Mouse (Mus musculus) embryonic facial prominence, embryonic 15.5 days (tissue): ENCODE results near the gene Gm10961. TPM values are rescaled to one million over a fixed set of nuclear protein-coding genes. Genes with fewer than 3 reads are reported as not detected.
"Not testable (repeated sequence)": the region's sequence is repeated elsewhere in the genome, so short reads cannot be mapped to it uniquely, and the experiment has no call there.

ENCODE experiments used
- ATAC-seq: fragments of 200-750 bp; cut with Nextera tagmentation; 2 replicates; pipeline ENCODE4 v1.8.0; 2017; ENCODE audit warnings: low read depth, moderate TSS enrichment; ENCODE audit not compliant: insufficient number of reproducible peaks, low FRiP score, low TSS enrichment
- H3K27ac ChIP-seq: fragments of 300-500 bp; sonication (generic); replicated peaks from 2 replicates; pipeline ENCODE4 v1.5.1; 2015; ENCODE audit warnings: mild to moderate bottlenecking, inconsistent platforms
- H3K27me3 ChIP-seq: fragments of 300-500 bp; sonication (generic); 2 replicates; pipeline ENCODE4 v1.6.1; 2015; ENCODE audit warnings: inconsistent platforms
- H3K36me3 ChIP-seq: fragments of 300-500 bp; sonication (generic); 2 replicates; pipeline ENCODE4 v1.6.1; 2015; ENCODE audit warnings: mild to moderate bottlenecking, inconsistent platforms
- H3K4me1 ChIP-seq: fragments of 300-500 bp; sonication (generic); 2 replicates; pipeline ENCODE4 v1.6.1; 2015; ENCODE audit warnings: inconsistent platforms
- H3K4me2 ChIP-seq: fragments of 300-500 bp; sonication (generic); replicated peaks from 2 replicates; pipeline ENCODE4 v1.6.1; 2015; ENCODE audit warnings: mild to moderate bottlenecking, inconsistent platforms
- H3K4me3 ChIP-seq: fragments of 300-500 bp; sonication (generic); replicated peaks from 2 replicates; pipeline ENCODE4 v1.5.1; 2015; ENCODE audit warnings: mild to moderate bottlenecking, inconsistent platforms
- H3K9ac ChIP-seq: fragments of 300-500 bp; sonication (generic); 2 replicates; pipeline ENCODE4 v1.6.1; 2015; ENCODE audit warnings: inconsistent platforms
- H3K9me3 ChIP-seq: fragments of 300-500 bp; sonication (generic); replicated peaks from 2 replicates; pipeline ENCODE4 v1.6.1; 2016; ENCODE audit warnings: inconsistent platforms
- WGBS: fragments of 180-500 bp; shearing (Covaris S2); methylation state at CpG from one replicate; pipeline ENCODE4 v1.1.7; 2015; 5-methylcytosine and 5-hydroxymethylcytosine counted together
- polyA plus RNA-seq: library from polyadenylated mRNA; unstranded; fragments of >200 nt; fragmentation: Nextera tagmentation; extraction: Ambion mirVana; gene quantifications from 2 replicates; pipeline ENCODE4 v1.2.1, GENCODE M21; 2015

Gene Gm10961
- polyA plus RNA-seq, 1 experiment from 2014 or later, result not detected

DNA sequence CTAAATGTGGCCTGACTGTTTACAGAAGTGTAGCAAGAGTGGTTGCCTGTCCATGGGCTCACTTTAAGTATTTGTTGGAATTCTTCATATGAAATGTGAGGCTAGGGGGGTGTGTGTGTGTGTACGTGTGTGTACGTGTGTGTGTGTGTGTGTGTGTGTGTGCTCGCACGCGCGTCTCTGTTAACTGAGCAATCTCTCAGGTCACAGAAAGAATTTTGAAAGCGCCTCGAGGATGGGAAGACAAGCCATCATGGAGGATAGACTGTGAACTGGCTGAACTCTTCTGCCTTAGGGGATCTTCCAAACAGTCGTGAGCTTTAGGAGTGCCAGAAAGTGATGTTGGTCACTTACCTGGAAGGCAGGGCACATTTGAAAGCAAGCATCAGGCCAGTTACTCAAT lies 2.8 kb downstream of the Gm10961 start:
- H3K9ac ChIP-seq, result no peak overlapping the region
- peaks cover 7% of the 10 kb centered on the region for H3K4me1 ChIP-seq
- H3K4me2 ChIP-seq, result no peak overlapping the region
- WGBS, result 89% methylated on average over 9 of the region's 9 CpGs
- H3K27ac ChIP-seq, result no peak overlapping the region
- no peak overlapping the region for H3K4me3 ChIP-seq
- no peaks in the 10 kb centered on the region for H3K27me3 ChIP-seq
- 0 out of 2 replicates have a peak, but pooled peaks cover 4% of the 10 kb centered on the region for H3K36me3 ChIP-seq
- H3K9me3 ChIP-seq, result no peaks in the 10 kb centered on the region
- no peak for ATAC-seq

DNA sequence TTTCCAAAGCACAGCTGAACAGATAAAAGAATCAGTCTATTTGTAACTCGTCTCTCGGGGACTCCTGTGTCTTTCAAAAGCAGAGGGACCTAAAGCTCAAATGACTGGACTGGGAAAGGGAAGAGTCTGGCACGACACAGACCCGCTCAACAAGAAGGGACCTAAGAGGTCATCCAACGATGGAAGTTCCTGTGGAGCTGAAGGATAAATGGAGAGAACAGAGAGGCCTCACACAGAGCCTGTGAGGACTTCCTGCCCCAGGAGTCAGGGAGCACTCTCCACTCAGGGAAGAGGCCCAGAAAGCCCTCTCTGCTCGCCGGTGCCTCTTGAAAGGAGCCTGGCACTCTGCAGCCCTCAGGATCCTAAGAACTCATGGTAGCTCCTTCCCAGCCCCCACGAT lies 4.7 kb downstream of the Gm10961 start:
- Histone ChIP-seq H3K27ac (no peak overlapping the region), H3K9me3 (no peaks in the 10 kb centered on the region), H3K4me1 (no peaks in the 10 kb centered on the region), H3K4me3 (no peak overlapping the region), H3K27me3 (no peaks in the 10 kb centered on the region), H3K36me3 (no peaks in the 10 kb centered on the region), H3K9ac (no peak overlapping the region), H3K4me2 (no peak overlapping the region)
- ATAC-seq, result no peak
- WGBS, result 51% methylated on average over 8 of the region's 8 CpGs

DNA sequence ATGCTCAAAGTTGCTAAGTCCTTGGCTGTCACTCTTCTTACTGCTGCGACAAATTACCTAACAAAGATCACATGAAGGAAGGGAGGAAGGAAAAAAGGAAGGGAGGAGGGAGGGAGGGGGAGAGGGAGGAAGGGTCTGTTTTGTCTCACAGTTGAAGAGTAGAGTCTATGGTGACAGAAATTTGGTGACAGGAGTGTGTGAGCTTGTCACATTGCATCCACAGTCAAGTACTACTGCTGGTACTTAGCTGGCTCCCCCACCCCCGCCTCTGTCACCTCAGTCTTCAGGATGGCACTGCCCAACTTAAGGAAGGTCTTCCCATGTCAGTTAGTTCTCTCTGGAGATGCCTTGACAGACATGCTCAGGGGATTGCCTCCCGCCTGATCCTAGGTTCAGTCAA lies 5.1 kb downstream of the Gm10961 start:
- H3K27me3 ChIP-seq, result no peaks in the 10 kb centered on the region
- H3K4me2 ChIP-seq, result no peak overlapping the region
- no peak for ATAC-seq
- H3K9ac ChIP-seq, result no peak overlapping the region
- no peaks in the 10 kb centered on the region for H3K36me3 ChIP-seq
- H3K4me1 ChIP-seq, result no peaks in the 10 kb centered on the region
- no peak overlapping the region for H3K27ac ChIP-seq
- H3K4me3 ChIP-seq, result no peak overlapping the region
- H3K9me3 ChIP-seq, result no peaks in the 10 kb centered on the region
- 63% methylated on average over 3 of the region's 3 CpGs for WGBS

DNA sequence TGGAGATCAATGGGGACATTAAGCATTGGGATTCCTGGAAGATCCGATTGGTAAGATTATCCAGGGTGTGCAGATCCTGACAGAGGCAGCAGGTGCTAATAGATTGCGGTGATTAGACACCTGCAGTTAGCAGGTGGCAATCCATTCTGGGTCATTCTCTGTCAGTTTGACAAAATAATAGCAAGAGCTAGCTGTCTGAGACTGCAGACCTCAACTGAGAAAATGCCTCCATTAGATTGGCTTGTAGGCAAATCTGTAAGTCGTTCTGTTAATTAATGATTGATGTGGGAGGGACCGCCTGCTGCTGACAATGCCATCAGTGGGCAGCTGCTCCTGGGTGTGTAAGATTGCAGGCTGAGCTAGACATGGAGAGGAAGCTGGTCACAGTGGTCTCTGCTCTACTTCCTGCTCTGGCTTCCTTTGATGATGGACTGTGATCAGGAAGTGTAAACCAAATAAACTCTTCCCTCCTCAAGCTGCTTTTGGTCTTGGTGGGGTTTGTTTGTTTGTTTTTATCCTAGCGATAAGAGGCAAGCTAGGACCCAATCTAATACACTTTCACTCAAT lies 6.6 kb downstream of the Gm10961 start:
- ATAC-seq, result no peak
- Histone ChIP-seq H3K4me1 (no peaks in the 10 kb centered on the region), H3K9ac (no peak overlapping the region), H3K4me3 (no peak overlapping the region), H3K27ac (no peak overlapping the region), H3K36me3 (no peaks in the 10 kb centered on the region), H3K9me3 (no peaks in the 10 kb centered on the region), H3K27me3 (no peaks in the 10 kb centered on the region), H3K4me2 (no peak overlapping the region)
- 70% methylated on average over 5 of the region's 5 CpGs for WGBS

DNA sequence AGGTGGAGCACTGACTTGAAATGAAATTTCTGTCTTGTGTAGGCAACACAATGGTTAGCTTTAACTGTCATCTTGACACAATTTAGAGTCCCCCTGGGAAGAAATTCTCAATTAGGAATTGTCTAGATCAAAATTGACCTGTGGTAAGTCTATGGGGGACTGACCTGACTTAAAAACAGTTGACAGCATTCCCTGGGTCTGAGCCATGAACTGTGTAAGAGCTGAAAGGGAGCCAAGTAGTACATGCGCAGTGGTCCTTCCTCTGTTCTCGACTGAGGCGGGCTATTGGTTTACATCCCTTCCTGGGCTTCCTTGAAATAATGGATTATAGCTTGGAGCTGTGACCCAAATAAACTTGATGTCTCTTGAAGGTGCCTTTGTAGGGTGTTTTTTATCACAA lies 15.8 kb downstream of the Gm10961 start:
- Histone ChIP-seq H3K4me1 (peaks cover 4% of the 10 kb centered on the region; the same call in 1 of the 2 replicates), H3K4me3 (no peak overlapping the region), H3K9ac (no peak overlapping the region), H3K27ac (no peak overlapping the region), H3K27me3 (no peaks in the 10 kb centered on the region), H3K9me3 (no peaks in the 10 kb centered on the region), H3K36me3 (no peaks in the 10 kb centered on the region), H3K4me2 (no peak overlapping the region)
- WGBS, result 89% methylated on average over 3 of the region's 3 CpGs
- no peak for ATAC-seq

DNA sequence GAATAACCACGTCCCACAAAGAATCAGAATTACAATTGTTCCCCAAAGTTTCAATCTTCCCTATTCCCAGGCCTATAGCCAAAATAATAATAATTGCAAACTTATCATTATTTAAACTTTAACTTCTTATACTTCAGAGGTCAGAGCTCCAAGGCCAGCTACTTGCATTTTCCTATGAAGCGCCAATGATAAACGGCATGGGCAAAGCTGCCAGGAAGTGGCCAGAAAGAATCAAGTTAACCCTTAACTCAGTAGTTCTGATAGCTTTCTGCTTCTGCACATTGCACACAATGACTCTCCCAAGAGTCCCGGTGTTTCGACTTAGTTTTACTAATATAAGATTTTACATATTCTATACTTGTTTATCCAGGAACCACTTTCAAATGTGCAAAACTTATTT lies 19.2 kb downstream of the Gm10961 start:
- not testable (repeated sequence) for H3K36me3 ChIP-seq, H3K9ac ChIP-seq, H3K27ac ChIP-seq, H3K4me2 ChIP-seq, H3K27me3 ChIP-seq, H3K4me1 ChIP-seq, H3K4me3 ChIP-seq, H3K9me3 ChIP-seq, ATAC-seq
- WGBS, result 69% methylated on average over 5 of the region's 5 CpGs

DNA sequence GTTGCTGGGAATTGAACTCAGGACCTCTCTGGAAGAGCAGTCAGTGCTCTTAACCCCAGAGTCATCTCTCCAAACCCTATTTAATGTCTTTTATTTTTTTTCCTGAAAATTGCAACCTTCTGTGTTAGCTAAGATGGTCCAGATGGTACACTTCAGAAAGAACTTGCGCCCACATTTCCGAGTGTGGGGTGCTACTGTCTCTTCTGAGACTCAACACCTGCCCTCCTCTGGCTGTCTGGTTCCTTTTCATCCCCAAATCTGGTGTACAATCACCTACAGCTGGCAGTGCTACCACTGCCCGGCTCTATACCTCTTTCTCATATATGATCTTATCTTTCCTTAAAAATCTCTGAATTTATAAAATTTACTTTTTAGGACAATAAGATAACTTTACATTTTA lies 21.8 kb downstream of the Gm10961 start:
- Histone ChIP-seq H3K36me3 (no peaks in the 10 kb centered on the region), H3K9me3 (no peaks in the 10 kb centered on the region), H3K4me2 (no peak overlapping the region), H3K4me1 (peaks cover 2% of the 10 kb centered on the region; the same call in 1 of the 2 replicates), H3K9ac (no peak overlapping the region), H3K4me3 (no peak overlapping the region), H3K27me3 (no peaks in the 10 kb centered on the region), H3K27ac (no peak overlapping the region)
- ATAC-seq, result no peak
- WGBS, result 82% methylated on average over 3 of the region's 3 CpGs

DNA sequence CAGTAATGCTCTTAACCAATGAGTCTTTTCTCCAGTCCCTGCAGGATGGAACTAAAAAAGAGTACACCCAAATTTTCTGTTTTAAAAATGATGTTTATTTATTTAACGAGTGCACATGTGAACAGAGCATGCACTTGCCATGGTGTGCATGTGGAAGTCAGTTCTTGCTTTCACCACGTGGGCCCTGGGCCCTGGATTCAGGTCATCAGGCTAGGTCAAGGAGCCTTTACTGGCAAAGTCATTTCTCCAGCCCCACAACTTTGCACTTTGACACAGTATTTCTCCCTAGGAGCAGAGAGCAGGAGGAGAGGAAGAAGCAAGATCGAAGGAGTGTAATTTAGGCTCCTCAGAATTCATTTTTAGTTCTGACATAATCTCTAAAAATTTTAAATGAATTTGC lies 23.7 kb downstream of the Gm10961 start:
- 85% methylated on average over 3 of the region's 3 CpGs for WGBS
- no peak for ATAC-seq
- no peak overlapping the region for H3K4me2 ChIP-seq
- H3K36me3 ChIP-seq, result peaks cover 7% of the 10 kb centered on the region; the same call in 1 of the 2 replicates
- H3K9ac ChIP-seq, result no peak overlapping the region
- no peaks in the 10 kb centered on the region for H3K9me3 ChIP-seq
- H3K27ac ChIP-seq, result no peak overlapping the region
- H3K4me3 ChIP-seq, result no peak overlapping the region
- H3K27me3 ChIP-seq, result no peaks in the 10 kb centered on the region
- H3K4me1 ChIP-seq, result no peaks in the 10 kb centered on the region

DNA sequence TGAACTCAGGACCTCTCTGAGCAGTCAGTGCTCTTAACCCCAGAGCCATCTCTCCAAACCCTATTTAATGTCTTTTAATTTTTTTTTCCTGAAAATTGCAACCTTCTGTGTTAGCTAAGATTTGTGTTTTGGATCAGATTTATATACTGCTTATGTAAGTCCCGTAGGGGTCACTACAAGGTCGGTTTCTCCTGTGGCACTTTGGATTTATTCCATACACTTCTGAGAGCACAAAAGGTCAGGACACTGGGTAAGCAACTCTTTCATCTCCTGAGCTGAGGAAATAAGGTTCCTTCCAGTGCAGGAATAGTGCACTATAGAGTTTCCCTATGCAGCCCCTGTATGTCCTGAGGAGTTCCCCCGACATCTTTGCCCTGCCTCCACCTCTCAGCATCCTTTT lies 24.4 kb downstream of the Gm10961 start:
- 60% methylated on average over 3 of the region's 3 CpGs for WGBS
- no peak for ATAC-seq

DNA sequence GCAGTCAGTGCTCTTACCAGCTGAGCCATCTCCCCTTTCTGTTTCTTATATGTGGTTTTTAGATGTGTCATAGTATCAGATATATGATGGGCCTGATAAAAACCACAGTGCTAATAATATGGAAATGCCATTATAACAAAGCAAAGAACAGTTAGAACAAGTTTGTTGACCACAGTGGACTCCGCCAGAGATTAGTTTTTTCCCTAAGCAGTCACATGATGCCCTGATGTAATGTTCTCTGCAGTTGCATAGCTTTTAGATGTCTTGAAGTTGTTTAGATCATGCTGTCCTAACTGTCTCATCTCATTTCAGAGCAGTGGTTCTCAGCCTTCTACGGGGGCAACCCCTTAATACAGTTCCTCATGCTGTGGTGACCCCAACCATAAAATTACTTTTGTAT lies 25.0 kb downstream of the Gm10961 start:
- no peak overlapping the region for H3K27ac ChIP-seq
- no peak overlapping the region for H3K4me2 ChIP-seq
- ATAC-seq, result no peak
- 82% methylated on average over 2 of the region's 2 CpGs for WGBS
- no peaks in the 10 kb centered on the region for H3K27me3 ChIP-seq
- no peaks in the 10 kb centered on the region for H3K4me1 ChIP-seq
- H3K9ac ChIP-seq, result no peak overlapping the region
- H3K4me3 ChIP-seq, result no peak overlapping the region
- H3K9me3 ChIP-seq, result no peaks in the 10 kb centered on the region
- peaks cover 19% of the 10 kb centered on the region for H3K36me3 ChIP-seq

More for the DNA sequence above, 24.4 kb downstream of the Gm10961 start:
- H3K27me3 ChIP-seq, result no peaks in the 10 kb centered on the region
- peaks cover 13% of the 10 kb centered on the region for H3K36me3 ChIP-seq
- no peak overlapping the region for H3K4me2 ChIP-seq
- H3K27ac ChIP-seq, result no peak overlapping the region
- no peak overlapping the region for H3K4me3 ChIP-seq
- no peak overlapping the region for H3K9ac ChIP-seq
- H3K4me1 ChIP-seq, result no peaks in the 10 kb centered on the region
- H3K9me3 ChIP-seq, result no peaks in the 10 kb centered on the region

DNA sequence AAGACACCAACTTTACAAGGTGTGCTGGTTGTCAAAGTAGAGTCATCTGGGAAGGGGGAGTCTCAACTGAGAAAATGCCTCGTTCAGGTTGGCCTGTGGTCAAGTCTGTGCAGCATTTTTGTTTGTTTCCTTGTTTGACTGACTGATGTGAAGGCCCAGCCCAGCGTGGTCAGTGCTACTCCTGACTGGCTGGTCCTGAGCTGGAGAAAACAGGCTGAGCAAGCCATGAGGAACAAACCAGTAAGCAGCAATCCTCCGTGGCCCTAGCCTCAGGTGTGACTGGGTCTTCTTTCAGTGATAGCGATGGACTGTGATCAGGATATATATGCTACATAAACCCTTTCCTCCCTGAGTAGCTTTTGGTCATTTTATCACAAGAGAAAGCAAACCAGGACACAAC lies 25.8 kb downstream of the Gm10961 start:
- Histone ChIP-seq H3K36me3 (peaks cover 24% of the 10 kb centered on the region), H3K27me3 (no peaks in the 10 kb centered on the region), H3K4me3 (no peak overlapping the region), H3K4me2 (no peak overlapping the region), H3K27ac (no peak overlapping the region), H3K4me1 (no peaks in the 10 kb centered on the region), H3K9me3 (no peaks in the 10 kb centered on the region), H3K9ac (no peak overlapping the region)
- ATAC-seq, result no peak
- 71% methylated on average over 4 of the region's 4 CpGs for WGBS

DNA sequence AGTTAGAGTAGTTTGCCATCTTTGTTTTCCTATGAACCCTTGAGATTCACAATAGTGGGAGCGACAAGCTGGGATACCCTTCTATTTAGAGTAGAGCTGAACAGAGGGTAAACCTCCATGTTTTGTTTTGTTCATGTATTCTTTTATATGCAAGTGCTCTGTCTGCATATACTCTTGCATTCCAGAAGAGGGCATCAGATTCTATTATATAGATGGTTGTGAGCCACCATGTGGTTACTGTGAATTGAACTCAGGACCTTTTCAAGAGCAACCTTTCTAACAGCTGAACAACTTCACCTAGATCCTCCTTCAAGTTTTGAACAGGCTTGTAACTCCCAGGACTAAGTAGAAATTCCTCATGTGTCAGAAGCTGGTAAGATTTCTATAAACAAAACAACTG lies 27.9 kb downstream of the Gm10961 start:
- Histone ChIP-seq H3K4me3 (no peak overlapping the region), H3K9me3 (no peaks in the 10 kb centered on the region), H3K4me1 (no peaks in the 10 kb centered on the region), H3K27ac (no peak overlapping the region), H3K36me3 (peaks cover 44% of the 10 kb centered on the region), H3K9ac (no peak overlapping the region), H3K27me3 (no peaks in the 10 kb centered on the region), H3K4me2 (no peak overlapping the region)
- 74% methylated on average over 1 of the region's 1 CpGs for WGBS
- no peak for ATAC-seq
